Mouse (Mus musculus): ENCODE results near the gene D17Wsu92e. TPM values are rescaled to one million over a fixed set of nuclear protein-coding genes. Genes with fewer than 3 reads are reported as not detected.

D17Wsu92e gene
- total RNA-seq, 2 experiments from 2014 or later: 76.6 to 90.1 TPM

GRCm38 (mm10) chr17:27823142-27823905 lies 2.9 kb upstream of the D17Wsu92e start:
- ATAC-seq (replicated peaks; ENCODE audit: low FRiP score, low TSS enrichment, poor library complexity, severe bottlenecking): no peak

GRCm38 (mm10) chr17:27821407-27822338 lies 1.2 kb upstream of the D17Wsu92e start:
- ATAC-seq (replicated peaks; ENCODE audit: low FRiP score, low TSS enrichment, poor library complexity, severe bottlenecking): peak; percentile 56

- no peak for ATAC-seq (replicated peaks; ENCODE audit: low FRiP score, low TSS enrichment, poor library complexity, severe bottlenecking)
Measured at GRCm38 (mm10) chr17:27819971-27820567, 379 bp downstream of the D17Wsu92e start.

- ATAC-seq (replicated peaks; ENCODE audit: low FRiP score, low TSS enrichment, poor library complexity, severe bottlenecking): no peak
Measured at GRCm38 (mm10) chr17:27819521-27819970, 902 bp downstream of the D17Wsu92e start.

- no peak for ATAC-seq (replicated peaks; ENCODE audit: low FRiP score, low TSS enrichment, poor library complexity, severe bottlenecking)
Measured at GRCm38 (mm10) chr17:27819011-27819410, 1.4 kb downstream of the D17Wsu92e start.

- ATAC-seq (replicated peaks; ENCODE audit: low FRiP score, low TSS enrichment, poor library complexity, severe bottlenecking): no peak
Measured at GRCm38 (mm10) chr17:27814606-27815005, 5.8 kb downstream of the D17Wsu92e start.

GRCm38 (mm10) chr17:27811980-27812379 lies 8.5 kb downstream of the D17Wsu92e start:
- ATAC-seq (replicated peaks; ENCODE audit: low FRiP score, low TSS enrichment, poor library complexity, severe bottlenecking): no peak

- ATAC-seq (replicated peaks; ENCODE audit: low FRiP score, low TSS enrichment, poor library complexity, severe bottlenecking): no peak
Measured at GRCm38 (mm10) chr17:27810569-27811331, 9.7 kb downstream of the D17Wsu92e start.

- ATAC-seq (replicated peaks; ENCODE audit: low FRiP score, low TSS enrichment, poor library complexity, severe bottlenecking): no peak
Measured at GRCm38 (mm10) chr17:27807542-27808078, 12.8 kb downstream of the D17Wsu92e start.

- ATAC-seq (replicated peaks; ENCODE audit: low FRiP score, low TSS enrichment, poor library complexity, severe bottlenecking): peak; percentile 38; the same call in 1 of the 2 replicates
Measured at GRCm38 (mm10) chr17:27804803-27805770, 15.4 kb downstream of the D17Wsu92e start.

GRCm38 (mm10) chr17:27804156-27804690 lies 16.2 kb downstream of the D17Wsu92e start:
- ATAC-seq (replicated peaks; ENCODE audit: low FRiP score, low TSS enrichment, poor library complexity, severe bottlenecking): no peak

GRCm38 (mm10) chr17:27803752-27804151 lies 16.7 kb downstream of the D17Wsu92e start:
- ATAC-seq (replicated peaks; ENCODE audit: low FRiP score, low TSS enrichment, poor library complexity, severe bottlenecking): no peak

- ATAC-seq (replicated peaks; ENCODE audit: low FRiP score, low TSS enrichment, poor library complexity, severe bottlenecking): no peak
Measured at GRCm38 (mm10) chr17:27800710-27801648, 19.5 kb downstream of the D17Wsu92e start.

- no peak for ATAC-seq (replicated peaks; ENCODE audit: low FRiP score, low TSS enrichment, poor library complexity, severe bottlenecking)
Measured at GRCm38 (mm10) chr17:27799771-27800584, 20.5 kb downstream of the D17Wsu92e start.

GRCm38 (mm10) chr17:27797341-27797872 lies 23.0 kb downstream of the D17Wsu92e start:
- peak; percentile 79 for ATAC-seq (replicated peaks; ENCODE audit: low FRiP score, low TSS enrichment, poor library complexity, severe bottlenecking)

All from megakaryocyte-erythroid progenitor cell, adult 5-6 weeks (primary cell).